Mouse (Mus musculus) kidney, postnatal 0 days (tissue): ENCODE results near the gene Crip1. TPM values are rescaled to one million over a fixed set of nuclear protein-coding genes. Genes with fewer than 3 reads are reported as not detected.
"Not testable (repeated sequence)": the region's sequence is repeated elsewhere in the genome, so short reads cannot be mapped to it uniquely, and the experiment has no call there.

Experiments used
- ATAC-seq: fragments of 200-750 bp; cut with Nextera tagmentation; replicated peaks from 2 replicates; pipeline ENCODE4 v1.8.0; 2017; ENCODE audit warnings: low read depth, moderate number of reproducible peaks, moderate TSS enrichment, moderate library complexity; ENCODE audit not compliant: low FRiP score
- DNase-seq: peaks from one replicate; pipeline ENCODE4 v3.0.0-alpha.2; 2016; ENCODE audit warnings: low spot score
- H3K27ac ChIP-seq: fragments of 300-500 bp; sonication (generic); 2 replicates; pipeline ENCODE4 v1.5.1; 2014; ENCODE audit warnings: mild to moderate bottlenecking
- H3K27me3 ChIP-seq: fragments of 300-500 bp; sonication (generic); 2 replicates; pipeline ENCODE4 v1.6.1; 2014; ENCODE audit warnings: low read length, mixed read lengths; ENCODE audit not compliant: insufficient read depth
- H3K36me3 ChIP-seq: fragments of 300-500 bp; sonication (generic); 2 replicates; pipeline ENCODE4 v1.6.1; 2014; ENCODE audit warnings: low read length, mixed read lengths; ENCODE audit not compliant: insufficient read depth
- H3K4me1 ChIP-seq: fragments of 300-500 bp; sonication (generic); replicated peaks from 2 replicates; pipeline ENCODE4 v1.6.1; 2014; ENCODE audit warnings: antibody characterized with exemption, low read length, mixed read lengths; ENCODE audit not compliant: insufficient read depth
- H3K4me2 ChIP-seq: fragments of 300-500 bp; sonication (generic); 2 replicates; pipeline ENCODE4 v1.6.1; 2014; ENCODE audit warnings: mild to moderate bottlenecking, low read length, moderate library complexity, mixed read lengths
- H3K4me3 ChIP-seq: fragments of 300-500 bp; sonication (generic); replicated peaks from 2 replicates; pipeline ENCODE4 v1.5.1; 2014; ENCODE audit warnings: low read depth, low read length
- H3K9ac ChIP-seq: fragments of 300-500 bp; sonication (generic); 2 replicates; pipeline ENCODE4 v1.6.1; 2014; ENCODE audit warnings: low read depth, low read length
- H3K9me3 ChIP-seq: fragments of 300-500 bp; sonication (generic); replicated peaks from 2 replicates; pipeline ENCODE4 v1.6.1; 2016; ENCODE audit warnings: low read length, inconsistent platforms, mixed read lengths
- CTCF ChIP-seq: IDR thresholded peaks from 2 replicates; pipeline ENCODE4 v1.5.1; 2016; ENCODE audit warnings: antibody characterized with exemption, low read depth, mild to moderate bottlenecking, moderate library complexity
- WGBS: fragments of 180-500 bp; shearing (Covaris S2); extraction: QIAGEN DNeasy Blood & Tissue Kit; methylation state at CpG from one replicate; pipeline ENCODE4 v1.1.7; 2014; 5-methylcytosine and 5-hydroxymethylcytosine counted together
- polyA plus RNA-seq: library from polyadenylated mRNA; unstranded; fragments of >200 nt; fragmentation: Nextera tagmentation; extraction: Ambion mirVana; gene quantifications from 2 replicates; pipeline ENCODE4 v1.2.1, GENCODE M21; 2015

The Crip1 gene
- polyA plus RNA-seq, 1 experiment from 2014 or later = 357 TPM

DNA sequence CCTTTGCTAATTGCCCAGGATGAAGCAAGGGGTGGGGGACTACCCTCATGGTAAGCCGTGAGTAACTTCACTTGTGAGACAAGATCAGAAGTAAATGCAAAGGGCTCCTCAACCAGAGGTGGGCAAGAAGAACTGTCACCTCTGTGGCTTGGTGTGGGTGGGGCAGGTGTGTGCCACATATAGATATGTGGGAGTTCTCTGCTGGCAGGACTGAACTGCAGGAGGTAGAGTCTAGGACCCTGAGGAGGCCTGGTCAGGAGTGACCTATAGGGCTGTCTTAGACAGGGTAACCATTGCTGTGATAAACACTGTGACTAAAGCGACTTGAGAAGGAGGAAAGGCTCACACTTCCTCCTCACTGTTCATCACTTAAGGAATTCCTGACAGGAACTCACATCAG is 47.3 kb downstream of the Crip1 start:
- Histone ChIP-seq H3K4me2 (no peak overlapping the region), H3K36me3 (no peaks in the 10 kb centered on the region), H3K4me1 (no peaks in the 10 kb centered on the region), H3K4me3 (no peak overlapping the region), H3K9ac (no peak overlapping the region), H3K27me3 (no peaks in the 10 kb centered on the region), H3K27ac (no peak overlapping the region), H3K9me3 (no peaks in the 10 kb centered on the region)
- 56% methylated on average over 2 of the region's 2 CpGs for WGBS
- no peak for ATAC-seq
- TF ChIP-seq CTCF = no peak
- DNase-seq = no peak

DNA sequence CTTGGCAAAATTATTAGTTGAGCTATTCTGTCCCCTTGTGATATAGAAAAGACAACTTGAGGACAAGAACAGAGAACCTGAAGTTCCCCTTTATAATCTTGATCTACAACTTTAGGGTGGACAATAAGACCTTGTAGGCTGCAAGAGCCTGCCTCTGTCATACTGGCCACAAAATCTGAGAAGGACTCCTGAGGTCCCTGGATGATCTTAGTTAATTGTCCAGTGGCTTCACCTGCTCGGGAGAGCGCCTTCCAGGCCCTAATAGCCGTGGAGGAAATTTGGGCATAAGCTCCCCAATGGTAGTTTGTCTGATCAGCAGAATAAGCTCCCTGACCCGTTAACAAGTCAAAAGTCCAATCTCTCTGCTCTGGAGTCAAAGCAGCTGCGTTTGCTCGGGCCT is 53.0 kb downstream of the Crip1 start:
- not testable (repeated sequence) for H3K4me3 ChIP-seq, H3K4me2 ChIP-seq, H3K4me1 ChIP-seq, H3K27me3 ChIP-seq, ATAC-seq, H3K27ac ChIP-seq, H3K36me3 ChIP-seq, H3K9me3 ChIP-seq, DNase-seq, H3K9ac ChIP-seq
- 97% methylated on average over 3 of the region's 6 CpGs for WGBS

DNA sequence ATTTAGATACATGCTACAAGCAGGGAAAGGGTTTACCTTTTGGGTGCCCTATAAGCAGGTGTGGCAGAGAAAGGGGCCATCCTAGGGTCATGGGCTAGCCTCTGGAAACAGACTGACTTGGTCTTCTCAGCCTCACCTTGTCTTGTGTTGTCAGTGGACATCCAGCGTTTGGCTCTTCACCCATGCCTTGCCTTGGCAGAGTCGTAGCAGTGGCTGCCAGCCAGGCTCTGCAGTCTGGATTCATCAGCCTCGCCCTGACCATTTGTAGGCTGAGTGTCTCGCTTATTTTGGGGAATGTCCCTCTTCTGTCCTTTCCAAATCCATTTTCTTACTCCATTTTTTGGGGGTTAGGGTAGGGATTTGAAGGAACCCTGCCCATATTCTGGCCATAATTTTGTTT is 55.2 kb downstream of the Crip1 start:
- H3K4me2 ChIP-seq = no peak overlapping the region
- no peak overlapping the region for H3K4me3 ChIP-seq
- H3K9ac ChIP-seq = no peak overlapping the region
- H3K4me1 ChIP-seq = no peaks in the 10 kb centered on the region
- WGBS = 89% methylated on average over 4 of the region's 4 CpGs
- no peak for ATAC-seq
- DNase-seq = no peak
- no peaks in the 10 kb centered on the region for H3K27me3 ChIP-seq
- TF ChIP-seq CTCF = no peak
- no peak overlapping the region for H3K27ac ChIP-seq
- H3K36me3 ChIP-seq = no peaks in the 10 kb centered on the region
- H3K9me3 ChIP-seq = no peaks in the 10 kb centered on the region; the same call in 1 of the 2 replicates

DNA sequence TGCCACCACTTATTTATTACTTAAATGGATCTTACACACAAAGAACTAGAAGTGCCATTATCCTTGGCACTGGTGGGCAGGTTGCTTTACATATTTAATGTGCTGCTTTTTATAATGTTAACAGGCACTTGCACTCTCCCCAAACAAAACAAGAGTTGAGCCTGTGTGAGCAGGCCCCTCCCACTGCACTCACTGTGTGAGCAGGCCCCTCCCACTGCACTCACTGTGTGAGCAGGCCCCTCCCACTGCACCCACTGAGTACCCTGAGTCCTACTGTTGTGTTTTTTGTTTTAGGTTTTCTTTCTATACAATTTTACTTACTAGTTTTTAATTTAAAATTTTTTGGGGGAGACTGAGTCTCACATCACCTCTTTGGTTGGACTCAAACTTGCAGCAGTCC is 55.9 kb downstream of the Crip1 start:
- DNase-seq (no peak), ATAC-seq (no peak)
- Histone ChIP-seq H3K36me3 (no peaks in the 10 kb centered on the region), H3K27me3 (no peaks in the 10 kb centered on the region), H3K4me1 (no peaks in the 10 kb centered on the region), H3K4me3 (no peak overlapping the region), H3K27ac (no peak overlapping the region), H3K9me3 (no peaks in the 10 kb centered on the region; the same call in 1 of the 2 replicates), H3K4me2 (no peak overlapping the region), H3K9ac (no peak overlapping the region)
- no peak for TF ChIP-seq CTCF

Other genes with a start within 250 kb of the Crip1 start
- gene Jag2, start 216.5 kb upstream of the Crip1 start, polyA plus RNA-seq = 2.4 and 2.9 TPM in 2 replicates
- 99.2 and 102 TPM in 2 replicates for gene Nudt14, start 204.2 kb upstream of the Crip1 start, polyA plus RNA-seq
- gene Btbd6, start 169.8 kb upstream of the Crip1 start, polyA plus RNA-seq = 22.8 and 24.9 TPM in 2 replicates
- gene Brf1, start 145.6 kb upstream of the Crip1 start, polyA plus RNA-seq = 41.4 and 43.6 TPM in 2 replicates
- gene Pacs2, start 131.8 kb upstream of the Crip1 start, polyA plus RNA-seq = 7.9 and 9.5 TPM in 2 replicates
- not detected in 2 replicates for gene Tex22, start 71.8 kb upstream of the Crip1 start, polyA plus RNA-seq
- 11.5 and 13.2 TPM in 2 replicates for gene Mta1, start 48.0 kb upstream of the Crip1 start, polyA plus RNA-seq
- gene Crip2, start 6.1 kb upstream of the Crip1 start, polyA plus RNA-seq = 227 and 239 TPM in 2 replicates
- 14.8 and 16.7 TPM in 2 replicates for gene Tedc1, start 10.1 kb downstream of the Crip1 start, polyA plus RNA-seq
- gene Tmem121, start 39.6 kb downstream of the Crip1 start, polyA plus RNA-seq = 6.4 and 6.9 TPM in 2 replicates